In the genomic region with DNA sequence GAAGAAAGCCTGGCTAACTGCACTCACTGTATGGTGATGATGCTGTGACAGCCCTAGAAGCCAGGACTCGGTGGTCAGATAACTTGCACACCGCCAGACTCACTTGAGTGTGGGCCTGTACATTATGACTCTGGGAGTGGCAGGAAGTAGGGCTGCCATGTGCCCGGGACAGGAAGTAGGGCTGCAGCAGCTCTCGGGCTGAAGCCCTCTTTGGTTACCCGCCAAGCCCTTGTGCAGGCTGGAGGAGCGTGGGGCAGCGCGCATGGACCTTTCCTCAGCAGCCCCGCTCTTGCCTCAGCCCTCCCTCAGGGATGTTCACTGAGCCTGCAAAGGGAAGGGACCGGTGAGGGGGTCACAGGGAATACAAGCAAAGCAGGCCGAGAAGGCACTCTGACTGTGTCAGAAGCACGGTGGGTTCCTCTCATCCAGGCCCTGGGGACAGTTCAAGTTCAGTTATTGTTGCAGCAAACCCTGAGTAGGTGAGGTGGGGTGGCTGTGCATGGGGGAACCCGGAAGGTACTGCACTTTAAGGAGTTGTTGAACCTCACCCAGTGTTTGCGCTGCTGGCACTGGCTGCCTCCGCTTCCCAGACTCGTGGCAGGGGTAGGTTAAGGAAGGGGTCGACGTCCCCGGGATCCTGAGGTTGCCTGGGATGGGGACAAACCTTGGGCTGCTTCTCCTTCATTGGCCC, we compare ENCODE assay signal across 8 mouse cellular contexts. TPM values are rescaled to one million over a fixed set of nuclear protein-coding genes. Genes with fewer than 3 reads are reported as not detected.
DNase-seq lines count a peak whose midpoint lies in the region; ATAC-seq and TF ChIP-seq lines count a peak whose summit lies in the region.

No protein-coding gene starts in this region.

- H3K9me3 ChIP-seq in midbrain, embryonic 12.5 days, result no peaks in the 10 kb centered on the region
- no peaks in the 10 kb centered on the region for H3K9me3 ChIP-seq in midbrain, embryonic 14.5 days (ENCODE audit: control insufficient read depth, low read length)

- TF ChIP-seq POLR2A in cerebellum, adult 2 months (IDR thresholded peaks at IDR 0.05; ENCODE audit: borderline replicate concordance, insufficient read depth, low read length), result no peak

- no peak overlapping the region for H3K4me3 ChIP-seq in midbrain, embryonic 12.5 days
- H3K4me3 ChIP-seq in midbrain, embryonic 14.5 days (replicated peaks; ENCODE audit: low read depth, low read length), result no peak overlapping the region
- H3K4me3 ChIP-seq in cerebellum, adult 2 months (replicated peaks; ENCODE audit: insufficient read depth, low read depth, low read length), result no peak overlapping the region

- TF ChIP-seq CTCF in cerebellum, adult 2 months (IDR thresholded peaks at IDR 0.05; ENCODE audit: borderline replicate concordance, insufficient read depth, low read depth, low read length), result no peak

- 50% methylated on average over 19 of the region's 19 CpGs for WGBS in midbrain, embryonic 12.5 days
- WGBS in midbrain, embryonic 14.5 days, result 48% methylated on average over 19 of the region's 19 CpGs
- WGBS in cerebellum, adult 2 months, result 63% methylated on average over 19 of the region's 19 CpGs

- H3K27ac ChIP-seq in midbrain, embryonic 12.5 days (replicated peaks), result no peak overlapping the region
- H3K27ac ChIP-seq in midbrain, embryonic 14.5 days (replicated peaks; ENCODE audit: low read depth, low read length), result no peak overlapping the region
- no peak overlapping the region for H3K27ac ChIP-seq in cerebellum, adult 2 months (ENCODE audit: insufficient read depth, low read length)

- peaks cover 36% of the 10 kb centered on the region for H3K36me3 ChIP-seq in midbrain, embryonic 12.5 days
- peaks cover 58% of the 10 kb centered on the region for H3K36me3 ChIP-seq in midbrain, embryonic 14.5 days (ENCODE audit: control insufficient read depth, insufficient read depth, low read length)

- H3K9ac ChIP-seq in midbrain, embryonic 12.5 days (replicated peaks), result 0 out of 2 replicates have a peak overlapping the region, but pooled peaks have one; percentile 6
- H3K9ac ChIP-seq in midbrain, embryonic 14.5 days (replicated peaks; ENCODE audit: low read length), result no peak overlapping the region

- peaks cover 24% of the 10 kb centered on the region for H3K4me1 ChIP-seq in midbrain, embryonic 12.5 days
- H3K4me1 ChIP-seq in midbrain, embryonic 14.5 days (ENCODE audit: control insufficient read depth, insufficient read depth, low read length), result peaks cover 4% of the 10 kb centered on the region; the same call in 1 of the 2 replicates
- H3K4me1 ChIP-seq in cerebellum, adult 2 months (ENCODE audit: control insufficient read depth, insufficient read depth, low read length), result no peaks in the 10 kb centered on the region

- intact Hi-C loops in heart, postnatal 10 days (cut with DNase I), result loop anchor here (1.0 to 10.0 kb wide), 3 partner anchors 82 to 430 kb away; partner anchors contain the start of gene Hps6

- DNase-seq in midbrain, embryonic 14.5 days, result no peak
- peak; percentile 28 to 30 for DNase-seq in heart, postnatal 10 days
- peak; percentile 46 for DNase-seq in lung, postnatal 14 days
- DNase-seq in thymus, postnatal 14 days, result peak; percentile 75
- DNase-seq in layer of hippocampus, postnatal 10 days (ENCODE audit: low spot score in 2 of 2), result no peak
- no peak for DNase-seq in cerebellum, adult 2 months

- no peak overlapping the region for H3K4me2 ChIP-seq in midbrain, embryonic 12.5 days (replicated peaks)
- H3K4me2 ChIP-seq in midbrain, embryonic 14.5 days (ENCODE audit: low read length), result no peak overlapping the region

- ATAC-seq in midbrain, embryonic 12.5 days (ENCODE audit: low FRiP score, low read depth), result no peak
- ATAC-seq in midbrain, embryonic 14.5 days (ENCODE audit: low FRiP score, low TSS enrichment), result no peak
- no peak for ATAC-seq in erythroid progenitor cell, adult 5-6 weeks (replicated peaks; ENCODE audit: low FRiP score, poor library complexity, severe bottlenecking)

- peaks cover 98% of the 10 kb centered on the region for H3K27me3 ChIP-seq in midbrain, embryonic 12.5 days
- peaks cover 28% of the 10 kb centered on the region; the same call in 1 of the 2 replicates for H3K27me3 ChIP-seq in midbrain, embryonic 14.5 days (ENCODE audit: control insufficient read depth, insufficient read depth, low read length)
- H3K27me3 ChIP-seq in cerebellum, adult 2 months (ENCODE audit: control insufficient read depth, insufficient read depth, low read length), result no peaks in the 10 kb centered on the region

RNA-seq across cellular contexts. Expression of gene Gm17018, which starts 14.7 kb away (rescaled TPM):
- polyA plus RNA-seq in midbrain, embryonic 12.5 days (2016; fragmentation: Nextera tagmentation; extraction: Ambion mirVana), result 41.4 and 41.9 TPM in 2 replicates
- 57.0 and 68.6 TPM in 2 replicates for polyA plus RNA-seq in midbrain, embryonic 14.5 days (2014; fragmentation: Nextera tagmentation; extraction: Ambion mirVana)
- 10 to 100 TPM; 15.0 to 16.5 TPM for total RNA-seq in heart, postnatal 10 days (2021)
- 3.4 TPM in 1 of 2 replicates, not detected in the other for total RNA-seq in erythroid progenitor cell, adult 5-6 weeks (2015; ENCODE audit: low replicate concordance)
- 4.0 and 7.7 TPM in 2 replicates for total RNA-seq in erythroid progenitor cell, adult 5-6 weeks (2017; ENCODE audit: low replicate concordance)
- total RNA-seq in layer of hippocampus, postnatal 10 days (2021), result 10 to 100 TPM; 55.6 to 56.4 TPM
- polyA plus RNA-seq in cerebellum, adult 2 months (2012; rRNA removed), result 44.6 and 56.7 TPM in 2 replicates

RNA-seq across cellular contexts. Expression of gene Poll, which starts 14.8 kb away (rescaled TPM):
- 15.9 and 17.0 TPM in 2 replicates for polyA plus RNA-seq in midbrain, embryonic 12.5 days (2016; fragmentation: Nextera tagmentation; extraction: Ambion mirVana)
- polyA plus RNA-seq in midbrain, embryonic 14.5 days (2014; fragmentation: Nextera tagmentation; extraction: Ambion mirVana), result 11.9 and 14.2 TPM in 2 replicates
- 1 to 10 TPM; 7.4 to 8.9 TPM for total RNA-seq in heart, postnatal 10 days (2021)
- total RNA-seq in erythroid progenitor cell, adult 5-6 weeks (2015; ENCODE audit: low replicate concordance), result 3.6 TPM in 1 of 2 replicates, not detected in the other
- 3.0 TPM in 1 of 2 replicates, not detected in the other for total RNA-seq in erythroid progenitor cell, adult 5-6 weeks (2017; ENCODE audit: low replicate concordance)
- 1 to 10 TPM; 6.9 to 8.8 TPM for total RNA-seq in layer of hippocampus, postnatal 10 days (2021)
- 14.5 and 14.6 TPM in 2 replicates for polyA plus RNA-seq in cerebellum, adult 2 months (2012; rRNA removed)

Comparison
In these comparisons a context has a peak if more than half of its experiments do, and no peak if none do; other contexts are left out.
1. DNase-seq: peak in heart, postnatal 10 days (2 of 2), lung, postnatal 14 days (single experiment) and thymus, postnatal 14 days (single experiment); none in midbrain, embryonic 14.5 days (single experiment), layer of hippocampus, postnatal 10 days (0 of 2) and cerebellum, adult 2 months (0 of 2).